Mouse (Mus musculus) spleen, adult 2 months (tissue): ENCODE measurements at regions not wholly inside any gene's neighbourhood (a gene's known extent, or its start where the extent isn't known, plus 50 kb on each side); places are given as distances from the start of the nearest gene placed in this dataset.

ENCODE experiments used
- DNase-seq, 2 experiments: peaks; one replicate each; pipeline versions ENCODE4 v3.0.0 to v3.0.0-alpha.2; 2012 to 2021; ENCODE audit warnings: low spot score in 2 of 2, low read depth in 1 of 2
- H3K27ac ChIP-seq: fragments of 200-500 bp; 2 replicates; pipeline ENCODE4 v1.5.1; 2012; ENCODE audit warnings: low read length, inconsistent platforms; ENCODE audit not compliant: insufficient read depth
- H3K27me3 ChIP-seq: fragments of 200-500 bp; 2 replicates; pipeline ENCODE4 v1.6.1; 2012; ENCODE audit warnings: mild to moderate bottlenecking, moderate library complexity, low read length, inconsistent platforms; ENCODE audit not compliant: control insufficient read depth, insufficient read depth
- H3K36me3 ChIP-seq: fragments of 200-500 bp; 2 replicates; pipeline ENCODE4 v1.6.1; 2012; ENCODE audit warnings: mild to moderate bottlenecking, low read length, inconsistent platforms; ENCODE audit not compliant: control insufficient read depth, insufficient read depth
- H3K4me1 ChIP-seq: fragments of 200-500 bp; 2 replicates; pipeline ENCODE4 v1.6.1; 2011; ENCODE audit warnings: inconsistent platforms; ENCODE audit not compliant: control insufficient read depth, insufficient read depth, insufficient read length
- H3K4me3 ChIP-seq: fragments of 200-500 bp; 2 replicates; pipeline ENCODE4 v1.5.1; 2011; ENCODE audit warnings: mild to moderate bottlenecking, inconsistent platforms; ENCODE audit not compliant: insufficient read depth, insufficient read length; ENCODE audit errors: extremely low read depth
- CTCF ChIP-seq: fragments of 200-500 bp; IDR thresholded peaks from 2 replicates; pipeline ENCODE4 v1.5.1; 2011; ENCODE audit warnings: mild to moderate bottlenecking, inconsistent platforms; ENCODE audit not compliant: insufficient read depth, insufficient read length, insufficient replicate concordance; ENCODE audit errors: extremely low read depth
- POLR2A ChIP-seq: fragments of 200-500 bp; IDR thresholded peaks from 2 replicates; pipeline ENCODE4 v1.6.1; 2011; ENCODE audit warnings: low read depth, low read length, inconsistent platforms
- WGBS: fragments of 180-500 bp; shearing (Covaris S2); methylation state at CpG from one replicate; pipeline ENCODE4 v1.1.7; 2018; 5-methylcytosine and 5-hydroxymethylcytosine counted together

GRCm38 (mm10) chr6:144927599-144927998 lies 145.8 kb upstream of the Sox5 start:
- no peak for TF ChIP-seq CTCF
- TF ChIP-seq POLR2A = no peak
- DNase-seq = peak in 1 of 2 experiments; percentile 16
- Histone ChIP-seq H3K4me3 (no peak overlapping the region), H3K36me3 (no peaks in the 10 kb centered on the region), H3K27me3 (no peaks in the 10 kb centered on the region), H3K4me1 (peaks cover 31% of the 10 kb centered on the region; the same call in 1 of the 2 replicates), H3K27ac (no peak overlapping the region)
- 39% methylated on average over 6 of the region's 6 CpGs for WGBS

- DNase-seq = peak in 1 of 2 experiments; percentile 52
- H3K4me1 ChIP-seq = peaks cover 15% of the 10 kb centered on the region; the same call in 1 of the 2 replicates
- H3K27ac ChIP-seq = peak overlapping the region; percentile 76
- no peak for TF ChIP-seq CTCF
- no peak for TF ChIP-seq POLR2A
- H3K27me3 ChIP-seq = no peaks in the 10 kb centered on the region
- H3K4me3 ChIP-seq = no peak overlapping the region
- WGBS = 17% methylated on average over 3 of the region's 3 CpGs
- H3K36me3 ChIP-seq = no peaks in the 10 kb centered on the region
Measured at GRCm38 (mm10) chr6:144922762-144923161, 141.0 kb upstream of the Sox5 start.

GRCm38 (mm10) chr6:144919750-144920149 lies 138.0 kb upstream of the Sox5 start:
- no peak for DNase-seq
- no peaks in the 10 kb centered on the region for H3K36me3 ChIP-seq
- WGBS = 23% methylated on average over 5 of the region's 5 CpGs
- no peak overlapping the region for H3K27ac ChIP-seq
- H3K4me3 ChIP-seq = no peak overlapping the region
- peaks cover 10% of the 10 kb centered on the region; the same call in 1 of the 2 replicates for H3K4me1 ChIP-seq
- TF ChIP-seq POLR2A (no peak), CTCF (no peak)
- no peaks in the 10 kb centered on the region for H3K27me3 ChIP-seq

GRCm38 (mm10) chr6:144917128-144917527 lies 135.4 kb upstream of the Sox5 start:
- no peak overlapping the region for H3K27ac ChIP-seq
- DNase-seq = no peak
- no peaks in the 10 kb centered on the region for H3K36me3 ChIP-seq
- no peaks in the 10 kb centered on the region for H3K27me3 ChIP-seq
- no peaks in the 10 kb centered on the region; the same call in 1 of the 2 replicates for H3K4me1 ChIP-seq
- no peak overlapping the region for H3K4me3 ChIP-seq
- no peak for TF ChIP-seq CTCF
- TF ChIP-seq POLR2A = no peak
- WGBS = 36% methylated on average over 8 of the region's 8 CpGs

GRCm38 (mm10) chr6:144911781-144912180 lies 130.0 kb upstream of the Sox5 start:
- 90% methylated on average over 6 of the region's 7 CpGs for WGBS
- no peak overlapping the region for H3K27ac ChIP-seq
- H3K4me1 ChIP-seq = no peaks in the 10 kb centered on the region; the same call in 1 of the 2 replicates
- no peak overlapping the region for H3K4me3 ChIP-seq
- no peak for TF ChIP-seq POLR2A
- TF ChIP-seq CTCF = no peak
- H3K36me3 ChIP-seq = no peaks in the 10 kb centered on the region
- H3K27me3 ChIP-seq = no peaks in the 10 kb centered on the region
- no peak for DNase-seq

- no peak overlapping the region for H3K4me3 ChIP-seq
- H3K27me3 ChIP-seq = no peaks in the 10 kb centered on the region
- no peak for TF ChIP-seq POLR2A
- TF ChIP-seq CTCF = no peak
- DNase-seq = peak in 1 of 2 experiments; percentile 26
- H3K4me1 ChIP-seq = no peaks in the 10 kb centered on the region; the same call in 1 of the 2 replicates
- H3K36me3 ChIP-seq = no peaks in the 10 kb centered on the region
- WGBS = 10% methylated on average over 6 of the region's 6 CpGs
- no peak overlapping the region for H3K27ac ChIP-seq
Measured at GRCm38 (mm10) chr6:144910392-144910791, 128.6 kb upstream of the Sox5 start.

- TF ChIP-seq POLR2A (no peak), CTCF (no peak)
- no peak for DNase-seq
- H3K4me3 ChIP-seq = no peak overlapping the region
- no peak overlapping the region for H3K27ac ChIP-seq
- H3K4me1 ChIP-seq = no peaks in the 10 kb centered on the region; the same call in 1 of the 2 replicates
- no peaks in the 10 kb centered on the region for H3K27me3 ChIP-seq
- WGBS = 95% methylated on average over 11 of the region's 11 CpGs
- no peaks in the 10 kb centered on the region for H3K36me3 ChIP-seq
Measured at GRCm38 (mm10) chr6:144908646-144909045, 126.9 kb upstream of the Sox5 start.
